Mouse (Mus musculus) inflammation-experienced regulatory T-cells, adult 6 months (primary cell): ENCODE results near the gene Phkg1. TPM values are rescaled to one million over a fixed set of nuclear protein-coding genes. Genes with fewer than 3 reads are reported as not detected.
"Not testable (repeated sequence)": the region's sequence is repeated elsewhere in the genome, so short reads cannot be mapped to it uniquely, and the experiment has no call there.

Source experiments
- ATAC-seq: one replicate; pipeline ENCODE4 v1.8.0; 2017
- polyA plus RNA-seq, 3 experiments: library from polyadenylated mRNA; unstranded; fragments of 100-300 nt; shearing (Covaris generic); gene quantifications; one replicate each; pipeline ENCODE4 v1.2.1; 2017

The Phkg1 gene
- under 1 TPM; 0.23 to 0.52 (median 0.38) TPM for polyA plus RNA-seq

- ATAC-seq, result no peak
Measured at GRCm38 (mm10) chr5:129898449-129898848, at the start of gene Phkg1. Gene Phkg1, minus strand, starts transcription at chr5:129898549.

GRCm38 (mm10) chr5:129947528-129948033, 49.2 kb upstream of the Phkg1 start:
- ATAC-seq, result no peak

GRCm38 (mm10) chr5:129943402-129943801, 45.1 kb upstream of the Phkg1 start:
- no peak for ATAC-seq

GRCm38 (mm10) chr5:129942073-129942939, 44.0 kb upstream of the Phkg1 start:
- ATAC-seq, result not testable (repeated sequence)

- ATAC-seq, result peak; percentile 90
Measured at GRCm38 (mm10) chr5:129941495-129942045, 43.2 kb upstream of the Phkg1 start, which contains the start of gene Vkorc1l1. Gene Vkorc1l1, plus strand, starts transcription at chr5:129941970.

- no peak for ATAC-seq
Measured at GRCm38 (mm10) chr5:129940736-129941494, 42.6 kb upstream of the Phkg1 start.

- ATAC-seq, result no peak
Measured at GRCm38 (mm10) chr5:129940281-129940680, 41.9 kb upstream of the Phkg1 start.

- no peak for ATAC-seq
Measured at GRCm38 (mm10) chr5:129936941-129937340, 38.6 kb upstream of the Phkg1 start.

GRCm38 (mm10) chr5:129929924-129930855, 31.8 kb upstream of the Phkg1 start:
- ATAC-seq, result no peak

- ATAC-seq, result no peak
Measured at GRCm38 (mm10) chr5:129925933-129926332, 27.6 kb upstream of the Phkg1 start.

- ATAC-seq, result no peak
Measured at GRCm38 (mm10) chr5:129924820-129925452, 26.6 kb upstream of the Phkg1 start.

GRCm38 (mm10) chr5:129921972-129922371, 23.6 kb upstream of the Phkg1 start:
- no peak for ATAC-seq

- ATAC-seq, result no peak
Measured at GRCm38 (mm10) chr5:129919320-129919719, 21.0 kb upstream of the Phkg1 start.

- no peak for ATAC-seq
Measured at GRCm38 (mm10) chr5:129918752-129919151, 20.4 kb upstream of the Phkg1 start.

- no peak for ATAC-seq
Measured at GRCm38 (mm10) chr5:129918065-129918651, 19.8 kb upstream of the Phkg1 start.

GRCm38 (mm10) chr5:129915491-129915890, 17.1 kb upstream of the Phkg1 start:
- not testable (repeated sequence) for ATAC-seq

GRCm38 (mm10) chr5:129914024-129914423, 15.7 kb upstream of the Phkg1 start:
- peak; percentile 85 for ATAC-seq

GRCm38 (mm10) chr5:129909591-129909990, 11.2 kb upstream of the Phkg1 start:
- no peak for ATAC-seq

- ATAC-seq, result no peak
Measured at GRCm38 (mm10) chr5:129909147-129909546, 10.8 kb upstream of the Phkg1 start.

- ATAC-seq, result peak; percentile 81
Measured at GRCm38 (mm10) chr5:129908242-129908965, 10.1 kb upstream of the Phkg1 start, which contains the start of gene Nupr1l. Gene Nupr1l, plus strand, starts transcription at chr5:129908540.
